Mouse (Mus musculus) erythroblast, embryonic 14.5 days (primary cell): Measurements from ENCODE around the gene Chrdl2. TPM values are rescaled to one million over a fixed set of nuclear protein-coding genes. Genes with fewer than 3 reads are reported as not detected.

Experiments used
- H3K27me3 ChIP-seq: 2 replicates; pipeline ENCODE4 v1.6.1; 2012; ENCODE audit warnings: inconsistent platforms; ENCODE audit not compliant: control insufficient read depth
- H3K36me3 ChIP-seq: 2 replicates; pipeline ENCODE4 v1.6.1; 2012; ENCODE audit warnings: mild to moderate bottlenecking, inconsistent platforms; ENCODE audit not compliant: control insufficient read depth
- H3K4me1 ChIP-seq: 2 replicates; pipeline ENCODE4 v1.6.1; 2012; ENCODE audit warnings: inconsistent platforms; ENCODE audit not compliant: control insufficient read depth
- H3K4me3 ChIP-seq: replicated peaks from 2 replicates; pipeline ENCODE3; 2012; ENCODE audit warnings: moderate library complexity, mild to moderate bottlenecking, inconsistent platforms
- H3K9me3 ChIP-seq: 2 replicates; pipeline ENCODE4 v1.6.1; 2012; ENCODE audit warnings: low read length, inconsistent platforms, mixed read lengths; ENCODE audit not compliant: control insufficient read depth
- GATA1 ChIP-seq: IDR thresholded peaks from 2 replicates; pipeline ENCODE4 v1.6.1; 2012; ENCODE audit warnings: low read length, inconsistent platforms, mixed read lengths
- TAL1 ChIP-seq: IDR thresholded peaks from 3 replicates; pipeline ENCODE4 v1.6.1; 2012; ENCODE audit warnings: low read length, inconsistent platforms, mixed read lengths
- polyA plus RNA-seq: library from polyadenylated mRNA; stranded (reverse); fragments of >175 nt; gene quantifications from 2 replicates; pipeline ENCODE4 v1.2.3, GENCODE M21; 2012

Chrdl2 gene
- polyA plus RNA-seq, 1 experiment: not detected

DNA sequence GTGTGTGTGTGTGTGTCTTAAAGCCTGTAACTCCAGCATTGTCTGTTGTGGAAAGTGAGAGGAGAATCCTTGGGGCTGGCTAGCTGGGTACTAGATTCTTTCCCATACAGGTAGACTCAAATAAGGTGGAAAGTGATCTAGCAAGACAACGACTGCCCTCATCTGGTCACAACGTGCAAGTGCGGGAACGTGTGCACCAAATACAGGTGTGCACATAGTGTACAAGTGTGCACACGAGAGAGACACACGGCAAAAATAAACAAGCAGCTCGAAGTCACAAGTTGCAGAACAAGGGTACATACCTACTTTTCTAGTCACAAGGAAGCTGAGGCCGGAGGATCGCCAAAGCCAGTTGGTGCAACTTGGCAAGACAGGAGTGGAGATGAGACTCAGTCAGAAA, 2.2 kb upstream of the Chrdl2 start:
- no peaks in the 10 kb centered on the region for H3K36me3 ChIP-seq
- H3K27me3 ChIP-seq: peaks cover 51% of the 10 kb centered on the region
- TF ChIP-seq TAL1 (no peak), GATA1 (no peak)
- no peaks in the 10 kb centered on the region for H3K9me3 ChIP-seq
- no peak overlapping the region for H3K4me3 ChIP-seq
- H3K4me1 ChIP-seq: no peaks in the 10 kb centered on the region

- H3K4me1 ChIP-seq: no peaks in the 10 kb centered on the region
- H3K27me3 ChIP-seq: peaks cover 71% of the 10 kb centered on the region
- no peak overlapping the region for H3K4me3 ChIP-seq
- H3K36me3 ChIP-seq: no peaks in the 10 kb centered on the region
- no peak for TF ChIP-seq TAL1
- TF ChIP-seq GATA1: no peak
- H3K9me3 ChIP-seq: no peaks in the 10 kb centered on the region
These were observed 439 bp downstream of the Chrdl2 start for GRCm38 (mm10) chr7:100006411-100006810.

DNA sequence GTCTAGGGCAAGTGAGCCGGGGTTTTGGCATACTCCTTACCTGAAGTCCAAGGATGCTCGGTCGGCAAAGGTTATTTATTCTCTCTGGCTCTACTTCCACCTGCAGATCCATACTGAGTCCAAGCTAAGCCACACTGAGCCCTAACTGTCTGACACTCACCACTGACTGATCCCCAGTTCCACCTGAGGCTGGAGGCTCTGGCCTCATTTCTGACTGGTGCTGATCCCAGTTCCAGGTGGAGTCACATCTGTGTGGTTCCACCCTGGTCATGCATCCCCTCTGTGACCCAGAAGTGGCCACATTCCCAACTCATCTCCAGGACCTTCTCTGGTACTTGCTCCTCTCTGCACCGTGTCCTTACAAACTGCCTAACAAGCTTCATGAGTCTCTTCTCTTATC, 2.8 kb downstream of the Chrdl2 start:
- Histone ChIP-seq H3K4me1 (no peaks in the 10 kb centered on the region), H3K36me3 (no peaks in the 10 kb centered on the region), H3K27me3 (peaks cover 70% of the 10 kb centered on the region), H3K4me3 (no peak overlapping the region), H3K9me3 (no peaks in the 10 kb centered on the region)
- TF ChIP-seq TAL1: no peak
- TF ChIP-seq GATA1: no peak

DNA sequence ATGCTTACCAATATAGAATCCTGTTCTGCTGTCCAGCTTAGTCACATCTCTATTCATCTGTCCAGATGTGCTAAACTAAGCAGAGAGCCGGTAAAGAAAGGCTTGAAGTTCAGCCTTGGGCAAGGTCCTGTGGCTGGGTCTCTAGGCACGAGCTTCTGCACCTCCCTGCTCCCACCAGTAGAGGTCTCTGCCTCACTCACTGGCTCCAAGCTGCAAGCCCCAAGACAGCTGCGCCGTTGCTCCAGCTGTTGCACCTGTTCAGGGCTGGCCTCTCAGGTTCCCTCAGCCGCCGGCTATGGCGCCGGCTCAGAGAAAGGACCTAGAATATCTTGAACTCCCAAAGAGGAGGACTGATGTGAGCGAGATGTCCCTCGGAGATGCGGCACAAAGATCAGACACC, 3.7 kb downstream of the Chrdl2 start:
- peaks cover 62% of the 10 kb centered on the region for H3K27me3 ChIP-seq
- no peaks in the 10 kb centered on the region for H3K36me3 ChIP-seq

GRCm38 (mm10) chr7:100010711-100011110, 4.7 kb downstream of the Chrdl2 start:
- Histone ChIP-seq H3K4me3 (no peak overlapping the region), H3K9me3 (no peaks in the 10 kb centered on the region), H3K36me3 (no peaks in the 10 kb centered on the region), H3K4me1 (no peaks in the 10 kb centered on the region), H3K27me3 (peaks cover 51% of the 10 kb centered on the region)
- no peak for TF ChIP-seq TAL1
- TF ChIP-seq GATA1: no peak

More for the DNA sequence above, 3.7 kb downstream of the Chrdl2 start:
- no peak for TF ChIP-seq GATA1
- TF ChIP-seq TAL1: no peak
- Histone ChIP-seq H3K4me1 (no peaks in the 10 kb centered on the region), H3K9me3 (no peaks in the 10 kb centered on the region), H3K4me3 (no peak overlapping the region)

DNA sequence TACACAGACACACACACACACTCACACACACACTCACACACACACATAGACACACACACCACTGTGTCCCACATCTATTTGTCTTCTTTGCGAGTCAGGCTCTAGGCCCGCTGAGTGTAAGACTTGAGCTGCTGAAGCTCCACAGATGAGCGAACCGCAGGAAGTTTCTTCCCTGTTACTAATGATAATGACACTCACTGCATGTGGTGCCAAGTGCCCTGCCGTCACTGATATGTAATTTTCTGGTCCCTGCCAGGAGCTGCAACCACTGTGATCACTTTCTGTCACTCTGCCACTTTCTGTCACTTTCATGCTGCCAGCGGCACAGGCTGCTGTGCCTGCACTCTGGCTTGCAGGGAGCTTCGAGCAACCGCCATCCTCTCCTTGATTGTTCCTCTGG, 6.1 kb downstream of the Chrdl2 start:
- H3K27me3 ChIP-seq: peaks cover 37% of the 10 kb centered on the region

GRCm38 (mm10) chr7:100012515-100012914, 6.5 kb downstream of the Chrdl2 start:
- TF ChIP-seq TAL1 (no peak), GATA1 (no peak)
- Histone ChIP-seq H3K4me1 (no peaks in the 10 kb centered on the region), H3K4me3 (no peak overlapping the region), H3K9me3 (no peaks in the 10 kb centered on the region), H3K36me3 (no peaks in the 10 kb centered on the region), H3K27me3 (peaks cover 33% of the 10 kb centered on the region)

More for the DNA sequence above, 6.1 kb downstream of the Chrdl2 start:
- Histone ChIP-seq H3K36me3 (no peaks in the 10 kb centered on the region), H3K9me3 (no peaks in the 10 kb centered on the region), H3K4me3 (no peak overlapping the region), H3K4me1 (no peaks in the 10 kb centered on the region)
- no peak for TF ChIP-seq TAL1
- TF ChIP-seq GATA1: no peak

GRCm38 (mm10) chr7:100014123-100014600, 8.2 kb downstream of the Chrdl2 start:
- TF ChIP-seq TAL1 (no peak), GATA1 (no peak)

DNA sequence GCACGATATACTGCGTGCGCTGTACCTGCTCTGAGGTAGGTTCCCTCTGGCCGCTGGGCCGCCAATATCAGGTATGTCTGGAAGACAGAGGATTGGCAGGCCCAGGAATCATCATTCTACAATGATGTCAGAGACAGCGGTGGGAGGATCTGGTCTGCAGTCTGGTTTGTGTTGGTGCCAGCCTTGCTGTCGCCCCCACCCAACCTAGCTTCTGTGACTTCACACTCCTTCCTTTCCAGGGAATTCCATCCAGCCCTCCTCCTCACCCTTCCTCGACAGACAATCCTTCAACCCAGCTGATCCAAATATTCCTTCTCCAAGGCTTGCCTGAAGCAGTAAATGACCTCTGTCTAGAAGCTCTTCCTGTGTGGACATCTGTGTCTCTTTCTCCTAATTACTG, 11.1 kb downstream of the Chrdl2 start:
- Histone ChIP-seq H3K27me3 (no peaks in the 10 kb centered on the region), H3K4me3 (no peak overlapping the region), H3K4me1 (no peaks in the 10 kb centered on the region), H3K36me3 (no peaks in the 10 kb centered on the region), H3K9me3 (no peaks in the 10 kb centered on the region)
- no peak for TF ChIP-seq TAL1
- no peak for TF ChIP-seq GATA1

More at GRCm38 (mm10) chr7:100014123-100014600, 8.2 kb downstream of the Chrdl2 start:
- Histone ChIP-seq H3K4me3 (no peak overlapping the region), H3K27me3 (peaks cover 16% of the 10 kb centered on the region), H3K36me3 (no peaks in the 10 kb centered on the region), H3K9me3 (no peaks in the 10 kb centered on the region), H3K4me1 (no peaks in the 10 kb centered on the region)

DNA sequence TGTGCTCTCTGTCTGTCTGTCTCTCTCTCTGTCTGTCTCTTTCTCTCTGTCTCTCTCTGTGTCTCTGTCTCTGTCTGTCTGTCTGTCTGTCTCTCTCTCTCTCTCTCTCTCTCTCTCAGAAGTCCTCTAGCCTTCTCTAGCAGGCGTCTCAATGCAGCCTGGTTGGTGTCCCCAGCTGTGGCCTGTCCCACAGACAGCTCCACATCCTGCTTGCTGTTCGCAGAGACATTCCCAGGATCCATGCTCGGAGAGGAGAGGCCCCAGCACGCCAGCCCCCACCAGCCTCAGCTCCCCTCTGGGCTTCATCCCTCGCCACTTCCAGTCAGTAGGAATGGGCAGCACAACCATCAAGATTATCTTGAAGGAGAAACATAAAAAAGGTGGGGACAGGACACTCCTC, 21.4 kb downstream of the Chrdl2 start:
- Histone ChIP-seq H3K27me3 (no peaks in the 10 kb centered on the region), H3K4me1 (no peaks in the 10 kb centered on the region), H3K36me3 (no peaks in the 10 kb centered on the region), H3K4me3 (no peak overlapping the region), H3K9me3 (no peaks in the 10 kb centered on the region)
- TF ChIP-seq TAL1: no peak
